Mouse (Mus musculus) adrenal gland, postnatal 0 days (tissue): ENCODE measurements around the gene Dll1. TPM values are rescaled to one million over a fixed set of nuclear protein-coding genes. Genes with fewer than 3 reads are reported as not detected.

Experiments
- polyA plus RNA-seq: library from polyadenylated mRNA; unstranded; fragments of >200 nt; fragmentation: Nextera tagmentation; extraction: Ambion mirVana; gene quantifications from 2 replicates; pipeline ENCODE4 v1.2.1, GENCODE M21; 2015

Dll1 gene
- 2.6 and 2.9 TPM in 2 replicates for polyA plus RNA-seq

DNA sequence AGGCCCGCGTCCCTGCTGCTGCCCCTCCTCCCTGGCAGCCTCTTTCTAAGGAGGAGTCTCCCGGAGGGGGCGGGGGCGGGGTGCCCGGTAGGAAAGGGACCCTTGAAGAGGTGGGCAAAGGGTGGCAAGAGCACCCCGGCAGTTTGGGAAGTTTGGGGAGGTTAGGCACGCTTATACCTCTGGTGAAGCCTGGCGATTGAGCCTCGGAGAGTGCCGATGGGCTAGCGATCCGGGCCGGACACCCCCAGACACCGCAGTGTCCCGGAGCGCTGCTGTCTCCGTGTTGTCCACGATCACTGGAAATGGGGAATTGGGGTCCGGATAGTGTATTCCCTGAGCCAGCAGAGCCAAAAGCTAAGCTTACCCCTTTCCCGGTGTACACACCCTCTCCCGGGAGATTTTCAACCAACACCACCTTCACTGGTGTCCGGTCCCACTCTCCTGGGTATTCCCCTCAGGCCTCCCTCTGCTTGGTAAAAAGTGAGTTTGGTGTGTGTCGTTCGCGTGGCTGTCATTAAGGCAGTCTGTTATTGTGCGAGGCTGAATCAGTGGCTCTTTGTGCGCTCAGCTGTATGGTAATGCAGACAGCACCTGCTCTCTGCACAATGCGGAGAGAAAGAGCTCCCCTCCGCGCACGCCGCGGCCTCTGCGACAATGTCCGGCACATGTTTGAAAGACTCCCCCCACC, at the start of gene Dll1:
Dll1 (minus strand) TSS at position 379 of the 688 bp plus-strand sequence.

DNA sequence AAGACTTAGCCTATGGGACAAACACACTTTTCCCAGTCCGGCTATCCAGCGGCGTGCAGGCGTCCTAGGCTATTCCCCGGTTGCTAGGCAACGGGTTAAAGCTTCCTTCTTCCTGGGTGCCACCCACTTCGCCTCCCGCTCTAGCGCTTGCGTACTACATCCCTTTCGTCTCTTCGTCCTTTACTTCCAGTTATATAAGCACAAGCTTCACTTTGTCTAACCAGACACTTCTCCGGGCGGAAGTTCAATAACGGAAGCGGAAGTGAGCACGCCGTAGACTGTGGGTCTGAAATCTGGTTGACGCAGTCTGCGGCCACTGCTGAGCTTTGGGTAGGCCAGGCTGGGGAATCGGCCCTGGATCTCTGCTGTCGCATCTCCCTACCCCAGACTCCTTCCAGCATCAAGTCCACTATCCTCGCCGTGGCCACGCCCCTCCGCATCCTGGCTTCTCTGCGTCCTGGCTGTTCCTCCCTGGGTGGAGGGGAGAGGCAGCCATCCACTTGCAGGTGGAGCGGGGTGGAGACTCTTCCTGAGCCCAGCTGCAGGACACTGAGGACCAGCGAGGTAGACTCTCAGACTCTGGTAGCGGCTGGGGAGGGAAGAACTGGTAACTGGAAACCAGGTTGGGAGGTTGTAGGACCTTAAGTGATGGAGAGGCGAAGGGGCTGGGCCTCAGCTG, 19.5 kb upstream of the Dll1 start, which contains the start of gene Fam120b:
Fam120b (plus strand) TSS at position 206 of the 679 bp plus-strand sequence.

Other genes with a start within 250 kb of the Dll1 start
- gene Fam120b, start 19.3 kb upstream of the Dll1 start, polyA plus RNA-seq = 14.0 and 16.5 TPM in 2 replicates
- 368 and 370 TPM in 2 replicates for gene Psmb1, start 122.9 kb upstream of the Dll1 start, polyA plus RNA-seq
- gene Tbp, start 123.0 kb upstream of the Dll1 start, polyA plus RNA-seq = 32.8 and 38.9 TPM in 2 replicates
- 52.9 and 55.7 TPM in 2 replicates for gene Pdcd2, start 150.4 kb upstream of the Dll1 start, polyA plus RNA-seq
- 1.3 and 2.5 TPM in 2 replicates for gene Prdm9, start 187.5 kb upstream of the Dll1 start, polyA plus RNA-seq